Mouse (Mus musculus) liver, embryonic 16.5 days (tissue): Measurements from ENCODE around the gene Coq6. TPM values are rescaled to one million over a fixed set of nuclear protein-coding genes. Genes with fewer than 3 reads are reported as not detected.

Source experiments
- ATAC-seq: fragments of 200-750 bp; cut with Nextera tagmentation; 2 replicates; pipeline ENCODE4 v1.8.0; 2017; ENCODE audit warnings: low read depth, mild to moderate bottlenecking, moderate number of reproducible peaks, moderate library complexity
- H3K27ac ChIP-seq: fragments of 300-500 bp; sonication (generic); 2 replicates; pipeline ENCODE4 v1.5.1; 2014; ENCODE audit warnings: mild to moderate bottlenecking, low read length
- H3K27me3 ChIP-seq: fragments of 300-500 bp; sonication (generic); 2 replicates; pipeline ENCODE4 v1.6.1; 2014; ENCODE audit warnings: low read depth, low read length, mixed read lengths; ENCODE audit not compliant: control insufficient read depth, insufficient read depth
- H3K36me3 ChIP-seq: fragments of 300-500 bp; sonication (generic); 2 replicates; pipeline ENCODE4 v1.6.1; 2014; ENCODE audit warnings: mild to moderate bottlenecking; ENCODE audit not compliant: control insufficient read depth, insufficient read depth
- H3K4me1 ChIP-seq: fragments of 300-500 bp; sonication (generic); 2 replicates; pipeline ENCODE4 v1.6.1; 2014; ENCODE audit warnings: low read depth, low read length, mixed read lengths; ENCODE audit not compliant: control insufficient read depth
- H3K4me2 ChIP-seq: fragments of 300-500 bp; sonication (generic); 2 replicates; pipeline ENCODE4 v1.6.1; 2014; ENCODE audit warnings: low read depth, low read length, mixed read lengths
- H3K4me3 ChIP-seq: fragments of 300-500 bp; sonication (generic); 2 replicates; pipeline ENCODE4 v1.5.1; 2014; ENCODE audit warnings: low read depth, mild to moderate bottlenecking, low read length
- H3K9ac ChIP-seq: fragments of 300-500 bp; sonication (generic); 2 replicates; pipeline ENCODE4 v1.6.1; 2014; ENCODE audit warnings: low read depth, low read length
- H3K9me3 ChIP-seq: fragments of 300-500 bp; sonication (generic); replicated peaks from 2 replicates; pipeline ENCODE4 v1.6.1; 2016; ENCODE audit warnings: low read length; ENCODE audit not compliant: control insufficient read depth
- WGBS: fragments of 180-500 bp; shearing (Covaris S2); extraction: QIAGEN DNeasy Blood & Tissue Kit; methylation state at CpG from one replicate; pipeline ENCODE4 v1.1.7; 2014; ENCODE audit not compliant: insufficient replicate concordance; 5-methylcytosine and 5-hydroxymethylcytosine counted together
- polyA plus RNA-seq: library from polyadenylated mRNA; unstranded; fragments of >200 nt; fragmentation: Nextera tagmentation; extraction: Ambion mirVana; gene quantifications from 2 replicates; pipeline ENCODE4 v1.2.1, GENCODE M21; 2015

Gene Coq6
- polyA plus RNA-seq, 1 experiment from 2014 or later = 23.6 TPM

GRCm38 (mm10) chr12:84388774-84389400 is 27.4 kb downstream of the Coq6 start:
- H3K27ac ChIP-seq = no peak overlapping the region
- H3K27me3 ChIP-seq = no peaks in the 10 kb centered on the region
- H3K9me3 ChIP-seq = no peaks in the 10 kb centered on the region
- 23% methylated on average over 14 of the region's 14 CpGs for WGBS
- H3K9ac ChIP-seq = no peak overlapping the region
- no peak overlapping the region for H3K4me3 ChIP-seq
- no peak overlapping the region for H3K4me2 ChIP-seq
- H3K36me3 ChIP-seq = no peaks in the 10 kb centered on the region; the same call in 1 of the 2 replicates
- H3K4me1 ChIP-seq = peaks cover 11% of the 10 kb centered on the region
- ATAC-seq = no peak

GRCm38 (mm10) chr12:84390336-84390735 is 28.9 kb downstream of the Coq6 start:
- Histone ChIP-seq H3K27ac (no peak overlapping the region), H3K36me3 (no peaks in the 10 kb centered on the region; the same call in 1 of the 2 replicates)
- WGBS = 79% methylated on average over 6 of the region's 6 CpGs

GRCm38 (mm10) chr12:84392681-84393080 is 31.2 kb downstream of the Coq6 start:
- 80% methylated on average over 4 of the region's 4 CpGs for WGBS
- H3K36me3 ChIP-seq = no peaks in the 10 kb centered on the region; the same call in 1 of the 2 replicates
- peaks cover 9% of the 10 kb centered on the region for H3K4me1 ChIP-seq
- no peaks in the 10 kb centered on the region for H3K27me3 ChIP-seq
- H3K27ac ChIP-seq = no peak overlapping the region
- H3K9me3 ChIP-seq = no peaks in the 10 kb centered on the region
- H3K4me3 ChIP-seq = no peak overlapping the region
- no peak overlapping the region for H3K9ac ChIP-seq
- no peak for ATAC-seq
- H3K4me2 ChIP-seq = no peak overlapping the region

More at GRCm38 (mm10) chr12:84390336-84390735, 28.9 kb downstream of the Coq6 start:
- no peaks in the 10 kb centered on the region for H3K9me3 ChIP-seq
- peaks cover 10% of the 10 kb centered on the region for H3K4me1 ChIP-seq
- no peak overlapping the region for H3K9ac ChIP-seq
- no peaks in the 10 kb centered on the region for H3K27me3 ChIP-seq
- no peak overlapping the region for H3K4me2 ChIP-seq
- ATAC-seq = no peak
- no peak overlapping the region for H3K4me3 ChIP-seq

GRCm38 (mm10) chr12:84393847-84394246 is 32.4 kb downstream of the Coq6 start:
- 73% methylated on average over 5 of the region's 5 CpGs for WGBS
- Histone ChIP-seq H3K27me3 (no peaks in the 10 kb centered on the region), H3K4me2 (no peak overlapping the region), H3K4me1 (peaks cover 3% of the 10 kb centered on the region), H3K9me3 (no peaks in the 10 kb centered on the region), H3K9ac (no peak overlapping the region), H3K4me3 (no peak overlapping the region), H3K27ac (no peak overlapping the region), H3K36me3 (no peaks in the 10 kb centered on the region; the same call in 1 of the 2 replicates)
- ATAC-seq = no peak

GRCm38 (mm10) chr12:84396947-84397679 is 35.7 kb downstream of the Coq6 start:
- H3K9me3 ChIP-seq = no peaks in the 10 kb centered on the region
- WGBS = 67% methylated on average over 14 of the region's 14 CpGs
- no peak overlapping the region for H3K4me3 ChIP-seq
- H3K4me2 ChIP-seq = no peak overlapping the region
- peaks cover 6% of the 10 kb centered on the region for H3K4me1 ChIP-seq
- no peak overlapping the region for H3K9ac ChIP-seq
- no peaks in the 10 kb centered on the region for H3K36me3 ChIP-seq
- peak overlapping the region; percentile 8; the same call in 1 of the 2 replicates for H3K27ac ChIP-seq
- ATAC-seq = peak; percentile 75
- no peaks in the 10 kb centered on the region for H3K27me3 ChIP-seq

- no peaks in the 10 kb centered on the region for H3K36me3 ChIP-seq
- H3K4me1 ChIP-seq = peaks cover 6% of the 10 kb centered on the region
- H3K4me3 ChIP-seq = no peak overlapping the region
- H3K4me2 ChIP-seq = no peak overlapping the region
- no peak overlapping the region for H3K27ac ChIP-seq
- no peak for ATAC-seq
- H3K9ac ChIP-seq = no peak overlapping the region
- H3K9me3 ChIP-seq = no peaks in the 10 kb centered on the region
- no peaks in the 10 kb centered on the region for H3K27me3 ChIP-seq
Observed at GRCm38 (mm10) chr12:84397685-84398084, 36.2 kb downstream of the Coq6 start.

- WGBS = 71% methylated on average over 5 of the region's 5 CpGs
- no peak overlapping the region for H3K4me3 ChIP-seq
- no peak overlapping the region for H3K4me2 ChIP-seq
- H3K9ac ChIP-seq = no peak overlapping the region
- H3K4me1 ChIP-seq = peaks cover 6% of the 10 kb centered on the region
- no peaks in the 10 kb centered on the region for H3K9me3 ChIP-seq
- no peak for ATAC-seq
- no peaks in the 10 kb centered on the region for H3K36me3 ChIP-seq
- H3K27ac ChIP-seq = peak overlapping the region; percentile 19; the same call in 1 of the 2 replicates
- H3K27me3 ChIP-seq = no peaks in the 10 kb centered on the region
Observed at GRCm38 (mm10) chr12:84398629-84399028, 37.2 kb downstream of the Coq6 start.

GRCm38 (mm10) chr12:84399135-84399534 is 37.7 kb downstream of the Coq6 start:
- WGBS = 76% methylated on average over 9 of the region's 9 CpGs
- Histone ChIP-seq H3K9me3 (no peaks in the 10 kb centered on the region), H3K27me3 (no peaks in the 10 kb centered on the region), H3K27ac (peak overlapping the region; percentile 75), H3K36me3 (no peaks in the 10 kb centered on the region), H3K4me1 (peaks cover 6% of the 10 kb centered on the region), H3K9ac (no peak overlapping the region), H3K4me2 (0 out of 2 replicates have a peak overlapping the region, but pooled peaks have one; percentile 17), H3K4me3 (no peak overlapping the region)
- no peak for ATAC-seq

GRCm38 (mm10) chr12:84399663-84400062 is 38.2 kb downstream of the Coq6 start:
- Histone ChIP-seq H3K4me2 (0 out of 2 replicates have a peak overlapping the region, but pooled peaks have one; percentile 17), H3K4me3 (no peak overlapping the region), H3K36me3 (no peaks in the 10 kb centered on the region), H3K4me1 (peaks cover 6% of the 10 kb centered on the region), H3K27ac (peak overlapping the region; percentile 75), H3K9ac (no peak overlapping the region), H3K9me3 (no peaks in the 10 kb centered on the region), H3K27me3 (no peaks in the 10 kb centered on the region)
- 63% methylated on average over 9 of the region's 9 CpGs for WGBS
- peak; percentile 22; the same call in 1 of the 2 replicates for ATAC-seq
